Mouse (Mus musculus): Measurements from ENCODE around the gene Eftud2. TPM values are rescaled to one million over a fixed set of nuclear protein-coding genes. Genes with fewer than 3 reads are reported as not detected.

Gene Eftud2
- polyA plus RNA-seq, 2 experiments, result 95.0 to 137 TPM

- no peaks in the 10 kb centered on the region for H3K9me3 ChIP-seq (ENCODE audit: control insufficient read depth, low read length)
- no peak overlapping the region for H3K4me2 ChIP-seq (replicated peaks; ENCODE audit: low read depth, low read length, severe bottlenecking)
- H3K4me3 ChIP-seq (replicated peaks; ENCODE audit: low read length), result no peak overlapping the region
- H3K4me1 ChIP-seq (ENCODE audit: control insufficient read depth, insufficient read depth, low read length), result peaks cover 18% of the 10 kb centered on the region
- H3K9ac ChIP-seq (ENCODE audit: low read depth, low read length, severe bottlenecking), result no peak overlapping the region
- 37% methylated on average over 4 of the region's 4 CpGs for WGBS
- no peaks in the 10 kb centered on the region for H3K27me3 ChIP-seq (ENCODE audit: control insufficient read depth, insufficient read depth, low read length)
- H3K27ac ChIP-seq (replicated peaks; ENCODE audit: low read depth, low read length), result no peak overlapping the region
- TF ChIP-seq POLR2A (IDR thresholded peaks at IDR 0.05; ENCODE audit: borderline replicate concordance, extremely low read depth, insufficient read depth, insufficient read length), result no peak
- peaks cover 4% of the 10 kb centered on the region; the same call in 1 of the 2 replicates for H3K36me3 ChIP-seq (ENCODE audit: control insufficient read depth, insufficient read depth, low read length)
- peak; percentile 13 for DNase-seq (ENCODE audit: low spot score)
- ATAC-seq (ENCODE audit: low FRiP score, low read depth), result no peak
Observed at GRCm38 (mm10) chr11:102810721-102811485, 69.9 kb downstream of the Eftud2 start.

GRCm38 (mm10) chr11:102808246-102808645, 72.5 kb downstream of the Eftud2 start:
- TF ChIP-seq POLR2A (IDR thresholded peaks at IDR 0.05; ENCODE audit: borderline replicate concordance, extremely low read depth, insufficient read depth, insufficient read length), result no peak
- DNase-seq (ENCODE audit: low spot score), result no peak
- no peak for ATAC-seq (ENCODE audit: low FRiP score, low read depth)
- H3K27me3 ChIP-seq (ENCODE audit: control insufficient read depth, insufficient read depth, low read length), result no peaks in the 10 kb centered on the region
- H3K27ac ChIP-seq (replicated peaks; ENCODE audit: low read depth, low read length), result no peak overlapping the region
- peaks cover 9% of the 10 kb centered on the region for H3K4me1 ChIP-seq (ENCODE audit: control insufficient read depth, insufficient read depth, low read length)
- no peaks in the 10 kb centered on the region for H3K9me3 ChIP-seq (ENCODE audit: control insufficient read depth, low read length)
- no peak overlapping the region for H3K4me2 ChIP-seq (replicated peaks; ENCODE audit: low read depth, low read length, severe bottlenecking)
- 78% methylated on average over 5 of the region's 5 CpGs for WGBS
- no peak overlapping the region for H3K4me3 ChIP-seq (replicated peaks; ENCODE audit: low read length)
- H3K36me3 ChIP-seq (ENCODE audit: control insufficient read depth, insufficient read depth, low read length), result peaks cover 8% of the 10 kb centered on the region
- no peak overlapping the region for H3K9ac ChIP-seq (ENCODE audit: low read depth, low read length, severe bottlenecking)

- Histone ChIP-seq H3K27me3 (ENCODE audit: control insufficient read depth, insufficient read depth, low read length) (no peaks in the 10 kb centered on the region), H3K36me3 (ENCODE audit: control insufficient read depth, insufficient read depth, low read length) (peaks cover 45% of the 10 kb centered on the region), H3K9me3 (ENCODE audit: control insufficient read depth, low read length) (no peaks in the 10 kb centered on the region), H3K9ac (ENCODE audit: low read depth, low read length, severe bottlenecking) (no peak overlapping the region), H3K4me1 (ENCODE audit: control insufficient read depth, insufficient read depth, low read length) (no peaks in the 10 kb centered on the region), H3K4me2 (replicated peaks; ENCODE audit: low read depth, low read length, severe bottlenecking) (no peak overlapping the region), H3K4me3 (replicated peaks; ENCODE audit: low read length) (no peak overlapping the region), H3K27ac (replicated peaks; ENCODE audit: low read depth, low read length) (no peak overlapping the region)
- no peak for TF ChIP-seq POLR2A (IDR thresholded peaks at IDR 0.05; ENCODE audit: borderline replicate concordance, extremely low read depth, insufficient read depth, insufficient read length)
- DNase-seq (ENCODE audit: low spot score), result no peak
- no peak for ATAC-seq (ENCODE audit: low FRiP score, low read depth)
- 84% methylated on average over 5 of the region's 5 CpGs for WGBS
Observed at GRCm38 (mm10) chr11:102803453-102803852, 77.3 kb downstream of the Eftud2 start.

- Histone ChIP-seq H3K4me2 (replicated peaks; ENCODE audit: low read depth, low read length, severe bottlenecking) (no peak overlapping the region), H3K9ac (ENCODE audit: low read depth, low read length, severe bottlenecking) (no peak overlapping the region), H3K9me3 (ENCODE audit: control insufficient read depth, low read length) (no peaks in the 10 kb centered on the region), H3K27ac (replicated peaks; ENCODE audit: low read depth, low read length) (no peak overlapping the region), H3K27me3 (ENCODE audit: control insufficient read depth, insufficient read depth, low read length) (no peaks in the 10 kb centered on the region), H3K4me3 (replicated peaks; ENCODE audit: low read length) (no peak overlapping the region), H3K36me3 (ENCODE audit: control insufficient read depth, insufficient read depth, low read length) (peaks cover 28% of the 10 kb centered on the region), H3K4me1 (ENCODE audit: control insufficient read depth, insufficient read depth, low read length) (no peaks in the 10 kb centered on the region; the same call in 1 of the 2 replicates)
- 44% methylated on average over 8 of the region's 8 CpGs for WGBS
- DNase-seq (ENCODE audit: low spot score) (no peak), ATAC-seq (ENCODE audit: low FRiP score, low read depth) (no peak)
- no peak for TF ChIP-seq POLR2A (IDR thresholded peaks at IDR 0.05; ENCODE audit: borderline replicate concordance, extremely low read depth, insufficient read depth, insufficient read length)
Observed at GRCm38 (mm10) chr11:102794157-102794556, 86.6 kb downstream of the Eftud2 start.

- H3K4me3 ChIP-seq (replicated peaks; ENCODE audit: low read length), result no peak overlapping the region
- H3K4me1 ChIP-seq (ENCODE audit: control insufficient read depth, insufficient read depth, low read length), result no peaks in the 10 kb centered on the region; the same call in 1 of the 2 replicates
- no peak overlapping the region for H3K4me2 ChIP-seq (replicated peaks; ENCODE audit: low read depth, low read length, severe bottlenecking)
- no peak overlapping the region for H3K9ac ChIP-seq (ENCODE audit: low read depth, low read length, severe bottlenecking)
- no peaks in the 10 kb centered on the region for H3K27me3 ChIP-seq (ENCODE audit: control insufficient read depth, insufficient read depth, low read length)
- H3K9me3 ChIP-seq (ENCODE audit: control insufficient read depth, low read length), result no peaks in the 10 kb centered on the region
- 48% methylated on average over 14 of the region's 14 CpGs for WGBS
- no peak for ATAC-seq (ENCODE audit: low FRiP score, low read depth)
- H3K36me3 ChIP-seq (ENCODE audit: control insufficient read depth, insufficient read depth, low read length), result peaks cover 13% of the 10 kb centered on the region; the same call in 1 of the 2 replicates
- H3K27ac ChIP-seq (replicated peaks; ENCODE audit: low read depth, low read length), result no peak overlapping the region
- no peak for TF ChIP-seq POLR2A (IDR thresholded peaks at IDR 0.05; ENCODE audit: borderline replicate concordance, extremely low read depth, insufficient read depth, insufficient read length)
- DNase-seq (ENCODE audit: low spot score), result no peak
Observed at GRCm38 (mm10) chr11:102791682-102792445, 88.9 kb downstream of the Eftud2 start.

Other genes starting within 250 kb of the Eftud2 start
- 0.68 and 1.2 TPM in 2 replicates for gene Meioc, start 217.3 kb downstream of the Eftud2 start, polyA plus RNA-seq (2012; rRNA removed)
- gene Meioc, start 217.3 kb downstream of the Eftud2 start, polyA plus RNA-seq (2014; fragmentation: Nextera tagmentation; extraction: Ambion mirVana), result 0.91 and 1.00 TPM in 2 replicates
- gene Ccdc43, start 183.2 kb downstream of the Eftud2 start, polyA plus RNA-seq (2012; rRNA removed), result 18.6 and 23.6 TPM in 2 replicates
- 36.6 and 38.1 TPM in 2 replicates for gene Ccdc43, start 183.2 kb downstream of the Eftud2 start, polyA plus RNA-seq (2014; fragmentation: Nextera tagmentation; extraction: Ambion mirVana)
- 21.0 and 23.8 TPM in 2 replicates for gene Adam11, start 119.5 kb downstream of the Eftud2 start, polyA plus RNA-seq (2012; rRNA removed)
- 5.6 and 8.3 TPM in 2 replicates for gene Adam11, start 119.5 kb downstream of the Eftud2 start, polyA plus RNA-seq (2014; fragmentation: Nextera tagmentation; extraction: Ambion mirVana)
- 76.6 and 80.0 TPM in 2 replicates for gene Gjc1, start 61.3 kb downstream of the Eftud2 start, polyA plus RNA-seq (2012; rRNA removed)
- 59.6 and 67.5 TPM in 2 replicates for gene Gjc1, start 61.3 kb downstream of the Eftud2 start, polyA plus RNA-seq (2014; fragmentation: Nextera tagmentation; extraction: Ambion mirVana)
- gene Higd1b, start 45.1 kb downstream of the Eftud2 start, polyA plus RNA-seq (2012; rRNA removed), result not detected in 2 replicates
- gene Higd1b, start 45.1 kb downstream of the Eftud2 start, polyA plus RNA-seq (2014; fragmentation: Nextera tagmentation; extraction: Ambion mirVana), result 0.43 and 0.48 TPM in 2 replicates
- 0.34 and 0.41 TPM in 2 replicates for gene Ccdc103, start 219 bp upstream of the Eftud2 start, polyA plus RNA-seq (2012; rRNA removed)
- 0.50 and 1.0 TPM in 2 replicates for gene Ccdc103, start 219 bp upstream of the Eftud2 start, polyA plus RNA-seq (2014; fragmentation: Nextera tagmentation; extraction: Ambion mirVana)
- 0.04 TPM in 1 of 2 replicates, not detected in the other for gene Fam187a, start 4.2 kb upstream of the Eftud2 start, polyA plus RNA-seq (2012; rRNA removed)
- not detected in 2 replicates for gene Fam187a, start 4.2 kb upstream of the Eftud2 start, polyA plus RNA-seq (2014; fragmentation: Nextera tagmentation; extraction: Ambion mirVana)
- gene Gfap, start 19.9 kb upstream of the Eftud2 start, polyA plus RNA-seq (2012; rRNA removed), result 0.48 and 0.65 TPM in 2 replicates
- gene Gfap, start 19.9 kb upstream of the Eftud2 start, polyA plus RNA-seq (2014; fragmentation: Nextera tagmentation; extraction: Ambion mirVana), result 0.48 and 0.50 TPM in 2 replicates
- gene Kif18b, start 44.1 kb upstream of the Eftud2 start, polyA plus RNA-seq (2012; rRNA removed), result 24.5 and 30.3 TPM in 2 replicates
- gene Kif18b, start 44.1 kb upstream of the Eftud2 start, polyA plus RNA-seq (2014; fragmentation: Nextera tagmentation; extraction: Ambion mirVana), result 6.1 and 7.2 TPM in 2 replicates
- gene C1ql1, start 65.7 kb upstream of the Eftud2 start, polyA plus RNA-seq (2012; rRNA removed), result 3.3 and 4.8 TPM in 2 replicates
- gene C1ql1, start 65.7 kb upstream of the Eftud2 start, polyA plus RNA-seq (2014; fragmentation: Nextera tagmentation; extraction: Ambion mirVana), result 1.9 and 3.8 TPM in 2 replicates
- 45.9 and 48.9 TPM in 2 replicates for gene Nmt1, start 147.2 kb upstream of the Eftud2 start, polyA plus RNA-seq (2012; rRNA removed)
- gene Nmt1, start 147.2 kb upstream of the Eftud2 start, polyA plus RNA-seq (2014; fragmentation: Nextera tagmentation; extraction: Ambion mirVana), result 50.2 and 53.9 TPM in 2 replicates
- 182 and 259 TPM in 2 replicates for gene Dcakd, start 147.3 kb upstream of the Eftud2 start, polyA plus RNA-seq (2012; rRNA removed)
- gene Dcakd, start 147.3 kb upstream of the Eftud2 start, polyA plus RNA-seq (2014; fragmentation: Nextera tagmentation; extraction: Ambion mirVana), result 173 and 185 TPM in 2 replicates
- gene Plcd3, start 220.7 kb upstream of the Eftud2 start, polyA plus RNA-seq (2012; rRNA removed), result 10.3 and 13.2 TPM in 2 replicates
- gene Plcd3, start 220.7 kb upstream of the Eftud2 start, polyA plus RNA-seq (2014; fragmentation: Nextera tagmentation; extraction: Ambion mirVana), result 3.8 and 4.9 TPM in 2 replicates
- 11.2 and 14.2 TPM in 2 replicates for gene Acbd4, start 220.7 kb upstream of the Eftud2 start, polyA plus RNA-seq (2012; rRNA removed)
- 20.2 and 25.2 TPM in 2 replicates for gene Acbd4, start 220.7 kb upstream of the Eftud2 start, polyA plus RNA-seq (2014; fragmentation: Nextera tagmentation; extraction: Ambion mirVana)
- 17.7 and 21.1 TPM in 2 replicates for gene Hexim1, start 235.2 kb upstream of the Eftud2 start, polyA plus RNA-seq (2012; rRNA removed)
- gene Hexim1, start 235.2 kb upstream of the Eftud2 start, polyA plus RNA-seq (2014; fragmentation: Nextera tagmentation; extraction: Ambion mirVana), result 7.5 and 8.4 TPM in 2 replicates

Data from limb, embryonic 14.5 days (tissue).